Mouse (Mus musculus): ENCODE measurements at regions not wholly inside any gene's neighbourhood (a gene's known extent, or its start where the extent isn't known, plus 50 kb on each side); places are given as distances from the start of the nearest gene placed in this dataset.

- no peaks in the 10 kb centered on the region for H3K4me1 ChIP-seq (ENCODE audit: insufficient read depth, low read length)
- ATAC-seq (ENCODE audit: low FRiP score) (no peak), DNase-seq (ENCODE audit: low spot score) (no peak)
- H3K4me3 ChIP-seq (ENCODE audit: low read depth, low read length) = no peak overlapping the region
- H3K27ac ChIP-seq (ENCODE audit: low read depth, low read length) = no peak overlapping the region
- no peaks in the 10 kb centered on the region for H3K9me3 ChIP-seq (ENCODE audit: low read length)
- no peaks in the 10 kb centered on the region for H3K36me3 ChIP-seq (ENCODE audit: insufficient read depth, low read length)
- TF ChIP-seq CTCF (IDR thresholded peaks at IDR 0.05) = no peak
- no peaks in the 10 kb centered on the region for H3K27me3 ChIP-seq (ENCODE audit: insufficient read depth, low read length)
- no peak overlapping the region for H3K9ac ChIP-seq (replicated peaks; ENCODE audit: low read length, poor library complexity, severe bottlenecking)
- H3K4me2 ChIP-seq (ENCODE audit: low read depth, low read length, poor library complexity, severe bottlenecking) = no peak overlapping the region
- WGBS = 59% methylated on average over 3 of the region's 3 CpGs
These were observed 588.9 kb upstream of the Kcnd2 start for GRCm38 (mm10) chr6:20626382-20626781.

- DNase-seq (ENCODE audit: low spot score) = no peak
- Histone ChIP-seq H3K4me3 (ENCODE audit: low read depth, low read length) (no peak overlapping the region), H3K27me3 (ENCODE audit: insufficient read depth, low read length) (no peaks in the 10 kb centered on the region), H3K9me3 (ENCODE audit: low read length) (no peaks in the 10 kb centered on the region), H3K27ac (ENCODE audit: low read depth, low read length) (no peak overlapping the region), H3K9ac (replicated peaks; ENCODE audit: low read length, poor library complexity, severe bottlenecking) (no peak overlapping the region), H3K4me2 (ENCODE audit: low read depth, low read length, poor library complexity, severe bottlenecking) (no peak overlapping the region), H3K4me1 (ENCODE audit: insufficient read depth, low read length) (no peaks in the 10 kb centered on the region), H3K36me3 (ENCODE audit: insufficient read depth, low read length) (no peaks in the 10 kb centered on the region)
- ATAC-seq (ENCODE audit: low FRiP score) = no peak
- 85% methylated on average over 1 of the region's 1 CpGs for WGBS
- TF ChIP-seq CTCF (IDR thresholded peaks at IDR 0.05) = no peak
These were observed 588.2 kb upstream of the Kcnd2 start for GRCm38 (mm10) chr6:20627071-20627470.

GRCm38 (mm10) chr6:20640301-20640700 is 575.0 kb upstream of the Kcnd2 start:
- no peak overlapping the region for H3K4me3 ChIP-seq (ENCODE audit: low read depth, low read length)
- WGBS = 87% methylated on average over 3 of the region's 3 CpGs
- no peak overlapping the region for H3K4me2 ChIP-seq (ENCODE audit: low read depth, low read length, poor library complexity, severe bottlenecking)
- DNase-seq (ENCODE audit: low spot score) (peak; percentile 0), ATAC-seq (ENCODE audit: low FRiP score) (no peak)
- no peak overlapping the region for H3K9ac ChIP-seq (replicated peaks; ENCODE audit: low read length, poor library complexity, severe bottlenecking)
- TF ChIP-seq CTCF (IDR thresholded peaks at IDR 0.05) = no peak
- no peaks in the 10 kb centered on the region for H3K9me3 ChIP-seq (ENCODE audit: low read length)
- H3K27me3 ChIP-seq (ENCODE audit: insufficient read depth, low read length) = no peaks in the 10 kb centered on the region
- H3K4me1 ChIP-seq (ENCODE audit: insufficient read depth, low read length) = no peaks in the 10 kb centered on the region
- H3K36me3 ChIP-seq (ENCODE audit: insufficient read depth, low read length) = no peaks in the 10 kb centered on the region
- no peak overlapping the region for H3K27ac ChIP-seq (ENCODE audit: low read depth, low read length)

DNA sequence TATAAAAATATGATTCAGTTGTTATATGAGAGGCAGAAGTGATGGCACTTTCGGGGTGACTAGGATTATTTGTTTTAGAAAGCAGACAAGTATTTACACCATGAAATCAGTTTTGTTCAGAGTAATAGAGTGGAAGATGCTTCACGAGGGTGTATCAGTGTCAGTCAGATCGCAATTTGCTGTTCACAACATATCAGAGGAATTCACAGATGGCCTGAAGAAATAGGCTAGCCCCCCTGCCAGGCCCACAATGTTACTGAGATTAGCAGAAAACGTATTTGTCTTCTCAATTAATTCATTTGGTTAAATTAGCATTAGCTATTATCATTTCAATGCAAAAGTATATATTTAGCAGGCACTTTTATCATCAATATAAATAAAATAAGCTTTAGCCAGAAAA is 573.9 kb upstream of the Kcnd2 start:
- no peaks in the 10 kb centered on the region for H3K27me3 ChIP-seq (ENCODE audit: insufficient read depth, low read length)
- no peak for ATAC-seq (ENCODE audit: low FRiP score)
- peak; percentile 55 for DNase-seq (ENCODE audit: low spot score)
- H3K27ac ChIP-seq (ENCODE audit: low read depth, low read length) = no peak overlapping the region
- H3K36me3 ChIP-seq (ENCODE audit: insufficient read depth, low read length) = no peaks in the 10 kb centered on the region
- H3K9me3 ChIP-seq (ENCODE audit: low read length) = no peaks in the 10 kb centered on the region
- no peak overlapping the region for H3K9ac ChIP-seq (replicated peaks; ENCODE audit: low read length, poor library complexity, severe bottlenecking)
- H3K4me1 ChIP-seq (ENCODE audit: insufficient read depth, low read length) = no peaks in the 10 kb centered on the region
- WGBS = 37% methylated on average over 4 of the region's 4 CpGs
- no peak for TF ChIP-seq CTCF (IDR thresholded peaks at IDR 0.05)
- no peak overlapping the region for H3K4me3 ChIP-seq (ENCODE audit: low read depth, low read length)
- H3K4me2 ChIP-seq (ENCODE audit: low read depth, low read length, poor library complexity, severe bottlenecking) = no peak overlapping the region

- H3K4me3 ChIP-seq (ENCODE audit: low read depth, low read length) = no peak overlapping the region
- no peak for ATAC-seq (ENCODE audit: low FRiP score)
These were observed 573.5 kb upstream of the Kcnd2 start for GRCm38 (mm10) chr6:20641851-20642250.

GRCm38 (mm10) chr6:20657042-20657441 is 558.3 kb upstream of the Kcnd2 start:
- H3K4me1 ChIP-seq (ENCODE audit: insufficient read depth, low read length) = no peaks in the 10 kb centered on the region
- DNase-seq (ENCODE audit: low spot score) (no peak), ATAC-seq (ENCODE audit: low FRiP score) (no peak)
- no peak overlapping the region for H3K4me3 ChIP-seq (ENCODE audit: low read depth, low read length)
- no peak overlapping the region for H3K4me2 ChIP-seq (ENCODE audit: low read depth, low read length, poor library complexity, severe bottlenecking)
- no peak overlapping the region for H3K27ac ChIP-seq (ENCODE audit: low read depth, low read length)
- no peak overlapping the region for H3K9ac ChIP-seq (replicated peaks; ENCODE audit: low read length, poor library complexity, severe bottlenecking)
- WGBS = 90% methylated on average over 1 of the region's 1 CpGs
- no peaks in the 10 kb centered on the region for H3K9me3 ChIP-seq (ENCODE audit: low read length)
- no peak for TF ChIP-seq CTCF (IDR thresholded peaks at IDR 0.05)
- no peaks in the 10 kb centered on the region for H3K27me3 ChIP-seq (ENCODE audit: insufficient read depth, low read length)
- H3K36me3 ChIP-seq (ENCODE audit: insufficient read depth, low read length) = no peaks in the 10 kb centered on the region

More at GRCm38 (mm10) chr6:20641851-20642250, 573.5 kb upstream of the Kcnd2 start:
- peak; percentile 48 for DNase-seq (ENCODE audit: low spot score)
- no peak for TF ChIP-seq CTCF (IDR thresholded peaks at IDR 0.05)
- Histone ChIP-seq H3K27me3 (ENCODE audit: insufficient read depth, low read length) (no peaks in the 10 kb centered on the region), H3K9ac (replicated peaks; ENCODE audit: low read length, poor library complexity, severe bottlenecking) (no peak overlapping the region), H3K27ac (ENCODE audit: low read depth, low read length) (no peak overlapping the region), H3K9me3 (ENCODE audit: low read length) (no peaks in the 10 kb centered on the region), H3K4me2 (ENCODE audit: low read depth, low read length, poor library complexity, severe bottlenecking) (no peak overlapping the region), H3K4me1 (ENCODE audit: insufficient read depth, low read length) (no peaks in the 10 kb centered on the region), H3K36me3 (ENCODE audit: insufficient read depth, low read length) (no peaks in the 10 kb centered on the region)
- WGBS = 65% methylated on average over 2 of the region's 2 CpGs

All from midbrain, postnatal 0 days (tissue).